ENCODE assay signal across 12 mouse cellular contexts in genomic region chr8:127263457-127263856, GRCm38 (mm10).
"Had no signal": no experiment of that assay in that cellular context is flagged by ENCODE, and none has a peak within 500 bp of the region (broad histone marks: within the 10 kb centered on the region; RNA-seq: fewer than 3 reads in every experiment).

No protein-coding gene starts in this region.

- DNase-seq: kidney, adult 2 months; kidney, postnatal 25 days; liver, embryonic 13.5 days; liver, postnatal 0 days; midbrain, embryonic 14.5 days; right cerebral cortex, adult 18-20 months; right cerebral cortex, postnatal 25 days had no signal

- H3K4me2 ChIP-seq: intestine, embryonic 15.5 days; liver, embryonic 13.5 days; lung, embryonic 15.5 days; neural tube, embryonic 13.5 days had no signal

- H3K4me3 ChIP-seq: intestine, embryonic 15.5 days; left cerebral cortex, adult 2 months; limb, embryonic 10.5 days; liver, embryonic 13.5 days; lung, embryonic 15.5 days; neural tube, embryonic 13.5 days had no signal

- H3K9me3 ChIP-seq: intestine, embryonic 15.5 days; limb, embryonic 10.5 days; liver, embryonic 13.5 days; lung, embryonic 15.5 days had no signal

- H3K27me3 ChIP-seq: intestine, embryonic 15.5 days; liver, embryonic 13.5 days; lung, embryonic 15.5 days had no signal

- H3K36me3 ChIP-seq: intestine, embryonic 15.5 days; limb, embryonic 10.5 days; liver, embryonic 13.5 days; lung, embryonic 15.5 days; neural tube, embryonic 13.5 days had no signal

- H3K27ac ChIP-seq: intestine, embryonic 15.5 days; left cerebral cortex, adult 2 months; limb, embryonic 10.5 days; liver, embryonic 13.5 days; lung, embryonic 15.5 days had no signal

- H3K9ac ChIP-seq: intestine, embryonic 15.5 days; liver, embryonic 13.5 days; liver, postnatal 0 days; lung, embryonic 15.5 days; neural tube, embryonic 13.5 days had no signal

- H3K4me1 ChIP-seq: intestine, embryonic 15.5 days; lung, embryonic 15.5 days had no signal

- ATAC-seq: intestine, embryonic 15.5 days; liver, postnatal 0 days had no signal
